Mouse (Mus musculus) testis, postnatal 14 days (tissue): Measurements from ENCODE around the gene Gm8369.
A peak's percentile ranks its signal among the peaks of the same experiment; 100 is the strongest.
"Not testable (repeated sequence)": the region's sequence is repeated elsewhere in the genome, so short reads cannot be mapped to it uniquely, and the experiment has no call there.

Source experiments
- DNase-seq: peaks from one replicate; pipeline ENCODE4 v3.0.0; 2021; ENCODE audit warnings: low spot score

Gene Gm8369

DNA sequence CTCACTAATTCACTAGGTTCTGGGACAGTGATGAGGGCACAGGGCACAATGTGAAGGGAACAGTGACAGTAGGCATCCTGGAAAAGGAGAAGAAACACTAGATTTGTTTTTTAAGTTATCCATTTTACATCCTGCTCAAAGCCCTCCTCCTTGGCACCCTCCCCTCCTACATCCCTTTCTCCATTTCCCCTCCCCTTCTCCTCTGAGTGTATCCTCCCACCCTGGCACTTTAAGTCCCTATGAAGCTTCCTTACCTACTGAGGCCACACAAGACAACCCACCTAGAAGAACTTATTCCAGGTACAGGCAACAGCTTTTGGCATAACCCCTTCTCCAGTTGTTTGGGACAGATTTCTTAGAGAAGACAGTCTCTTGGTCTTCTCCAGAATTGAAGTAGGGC, 30.5 kb downstream of the Gm8369 start, which contains the start of gene Ms4a6b:
Ms4a6b (plus strand) TSS at position 267 of the 400 bp plus-strand sequence.
- no peak for DNase-seq

GRCm38 (mm10) chr19:11516845-11517244, 31.1 kb downstream of the Gm8369 start:
- DNase-seq = no peak

DNA sequence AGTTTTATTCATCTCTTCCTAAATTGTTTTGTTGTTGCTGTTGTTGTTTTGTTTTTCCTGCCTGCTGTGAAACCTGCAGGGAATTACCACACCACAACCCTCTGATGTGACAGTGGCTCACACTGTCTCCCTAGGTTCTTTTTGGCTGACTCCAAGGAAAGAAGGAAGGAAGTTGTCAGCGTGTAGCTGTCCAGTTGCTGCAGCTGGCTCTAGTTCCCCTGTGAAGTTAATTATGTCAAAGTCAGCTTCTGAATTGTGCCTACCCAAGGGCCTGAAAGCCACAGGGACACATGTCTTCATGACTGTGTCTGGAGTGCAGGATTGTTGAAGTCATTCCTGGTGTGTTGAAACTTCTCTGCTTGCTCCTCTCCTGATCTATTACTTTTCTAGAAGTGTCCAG, 31.6 kb downstream of the Gm8369 start:
- not testable (repeated sequence) for DNase-seq

- DNase-seq = not testable (repeated sequence)
These were observed 32.6 kb downstream of the Gm8369 start for GRCm38 (mm10) chr19:11518356-11518755.

GRCm38 (mm10) chr19:11520146-11520545, 34.4 kb downstream of the Gm8369 start:
- DNase-seq = no peak

GRCm38 (mm10) chr19:11533421-11533820, 47.7 kb downstream of the Gm8369 start:
- no peak for DNase-seq

- DNase-seq = no peak
These were observed 48.2 kb downstream of the Gm8369 start for GRCm38 (mm10) chr19:11533888-11534445.

DNA sequence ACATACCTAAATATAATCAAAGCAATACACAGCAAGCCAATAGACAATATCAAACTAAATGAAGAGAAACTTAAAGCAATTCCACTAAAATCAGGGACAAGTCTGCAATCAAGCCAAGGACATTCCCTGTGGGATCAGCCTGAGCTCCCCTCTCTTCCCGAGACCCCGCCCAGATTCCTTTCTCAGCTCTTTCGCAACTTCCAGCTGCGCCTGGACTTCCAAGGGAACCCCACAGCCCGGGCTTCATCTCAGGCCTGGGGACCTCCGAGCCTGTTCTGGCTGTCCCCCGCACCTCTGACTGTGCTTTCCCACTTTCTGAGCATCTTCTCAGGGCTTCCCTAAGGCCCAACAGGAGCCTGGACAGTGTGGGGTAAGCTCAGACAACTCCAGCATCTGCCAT, 50.9 kb downstream of the Gm8369 start, which contains the start of gene Ms4a4d:
Ms4a4d (plus strand) TSS at position 209 of the 400 bp plus-strand sequence.
- peak; percentile 37 for DNase-seq

DNA sequence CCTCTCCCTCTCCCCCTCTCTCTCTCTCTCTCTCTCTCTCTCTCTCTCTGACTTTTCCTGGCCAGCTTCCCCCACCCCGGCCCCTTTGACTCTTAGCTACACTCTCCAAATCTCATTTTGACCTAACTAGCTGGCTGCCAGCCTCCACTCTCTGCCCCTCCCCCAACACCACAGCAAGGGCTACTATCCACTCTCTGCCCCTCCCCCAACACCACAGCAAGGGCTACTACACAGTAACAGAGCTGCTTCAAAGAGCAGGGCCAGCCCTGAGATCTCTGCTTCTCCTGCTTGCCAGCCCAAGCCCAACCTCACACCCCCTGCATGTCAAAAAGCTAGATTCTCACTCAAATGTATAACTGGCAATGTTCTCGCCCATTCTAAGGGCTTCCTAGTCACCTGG, 51.6 kb downstream of the Gm8369 start:
- DNase-seq = no peak

GRCm38 (mm10) chr19:11540166-11540821, 54.6 kb downstream of the Gm8369 start:
- not testable (repeated sequence) for DNase-seq

DNA sequence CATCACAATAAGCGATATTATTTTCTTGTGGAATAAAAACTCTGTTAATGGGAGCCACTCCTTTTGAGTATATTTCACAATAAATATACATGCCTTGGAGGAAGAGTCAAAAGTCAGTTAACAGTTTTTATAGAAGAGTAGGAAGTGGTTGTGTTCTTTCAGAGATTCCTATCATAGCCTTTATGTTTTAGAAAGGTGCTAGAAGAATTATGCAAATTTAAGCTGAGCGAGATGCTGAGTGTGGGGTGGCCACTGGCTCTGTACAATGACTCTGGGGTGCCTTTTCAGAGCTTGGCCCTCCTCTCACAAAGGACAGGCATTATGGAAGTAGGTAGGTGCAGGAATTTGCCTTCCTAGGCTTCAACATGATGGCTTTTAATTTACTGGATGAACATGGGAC, 58.6 kb downstream of the Gm8369 start:
- not testable (repeated sequence) for DNase-seq

- DNase-seq = no peak
These were observed 62.2 kb downstream of the Gm8369 start for GRCm38 (mm10) chr19:11547911-11548310.

GRCm38 (mm10) chr19:11554726-11555125, 69.0 kb downstream of the Gm8369 start:
- no peak for DNase-seq

DNA sequence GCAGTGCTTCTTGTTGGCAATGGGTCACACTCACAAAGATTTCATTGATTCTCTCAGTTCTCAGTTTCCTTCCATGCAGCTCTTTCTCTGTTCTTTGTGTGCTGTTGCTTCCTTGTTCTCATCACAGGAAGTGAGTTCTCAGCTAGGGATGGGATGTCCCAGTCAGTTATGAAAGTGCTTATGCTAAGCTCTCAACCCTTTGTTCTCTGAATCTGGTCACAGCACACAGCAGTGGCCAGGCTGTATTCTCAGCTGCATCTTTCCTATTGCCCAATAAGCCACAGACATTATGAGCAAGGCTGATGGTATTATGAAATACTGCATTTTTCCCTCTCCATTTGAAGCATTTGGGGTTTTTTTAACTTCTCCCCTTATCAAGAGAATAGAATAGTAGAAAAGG, 73.8 kb downstream of the Gm8369 start:
- not testable (repeated sequence) for DNase-seq
